Mouse (Mus musculus) frontal cortex, postnatal 25 days (tissue): ENCODE data around the gene Nme6.

Source experiments
- DNase-seq, 2 experiments: peaks; one replicate each; pipeline ENCODE4 v3.0.0; 2022; ENCODE audit warnings: low spot score in 2 of 2

Nme6 gene

DNA sequence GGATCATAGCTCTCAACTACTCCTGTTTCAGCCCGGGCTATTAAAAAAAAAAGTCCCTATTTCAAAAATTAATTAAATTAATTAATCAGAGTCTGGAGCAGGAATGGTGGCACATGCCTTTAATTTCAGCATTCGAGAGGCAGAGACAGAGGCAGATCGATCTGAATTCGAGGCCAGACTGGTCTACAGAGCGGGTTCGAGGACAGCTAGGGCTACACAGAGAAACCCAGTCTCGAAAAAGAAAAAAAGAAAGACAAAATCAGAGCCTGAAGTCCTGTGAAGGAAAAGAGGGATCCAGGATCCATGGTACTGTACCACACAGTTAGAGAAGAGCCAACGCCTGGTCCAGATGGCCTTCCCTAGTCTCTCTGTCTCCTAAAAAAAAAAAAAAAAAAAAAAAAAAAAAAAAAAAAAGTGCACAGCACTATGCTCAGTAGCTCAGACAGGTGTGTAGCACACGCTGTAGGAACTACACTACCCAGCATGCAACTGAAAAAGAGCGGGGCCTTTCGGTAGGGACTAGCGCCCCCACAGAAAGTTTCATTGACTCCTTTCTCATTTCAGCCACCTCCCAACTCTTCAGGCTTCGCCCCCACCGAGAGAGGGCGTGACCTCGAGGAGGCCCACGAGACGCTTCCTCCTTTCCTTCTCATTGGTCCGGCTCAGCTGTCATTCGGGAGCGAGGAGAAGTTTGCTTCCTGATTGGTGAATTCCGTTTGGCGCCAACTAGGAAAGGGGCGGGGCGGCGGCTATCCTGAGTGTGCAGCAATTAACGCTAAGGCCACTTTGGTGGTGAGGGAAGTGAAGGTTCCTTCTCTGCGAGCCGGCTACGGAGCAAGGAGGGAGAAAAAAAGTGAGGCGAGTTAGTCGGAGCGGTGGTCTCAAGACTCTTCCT lies 42.5 kb downstream of the Nme6 start, which contains the start of gene Cdc25a:
Cdc25a (plus strand) TSS at position 783 of the 895 bp plus-strand sequence.
- peak; percentile 88 to 94 for DNase-seq

DNA sequence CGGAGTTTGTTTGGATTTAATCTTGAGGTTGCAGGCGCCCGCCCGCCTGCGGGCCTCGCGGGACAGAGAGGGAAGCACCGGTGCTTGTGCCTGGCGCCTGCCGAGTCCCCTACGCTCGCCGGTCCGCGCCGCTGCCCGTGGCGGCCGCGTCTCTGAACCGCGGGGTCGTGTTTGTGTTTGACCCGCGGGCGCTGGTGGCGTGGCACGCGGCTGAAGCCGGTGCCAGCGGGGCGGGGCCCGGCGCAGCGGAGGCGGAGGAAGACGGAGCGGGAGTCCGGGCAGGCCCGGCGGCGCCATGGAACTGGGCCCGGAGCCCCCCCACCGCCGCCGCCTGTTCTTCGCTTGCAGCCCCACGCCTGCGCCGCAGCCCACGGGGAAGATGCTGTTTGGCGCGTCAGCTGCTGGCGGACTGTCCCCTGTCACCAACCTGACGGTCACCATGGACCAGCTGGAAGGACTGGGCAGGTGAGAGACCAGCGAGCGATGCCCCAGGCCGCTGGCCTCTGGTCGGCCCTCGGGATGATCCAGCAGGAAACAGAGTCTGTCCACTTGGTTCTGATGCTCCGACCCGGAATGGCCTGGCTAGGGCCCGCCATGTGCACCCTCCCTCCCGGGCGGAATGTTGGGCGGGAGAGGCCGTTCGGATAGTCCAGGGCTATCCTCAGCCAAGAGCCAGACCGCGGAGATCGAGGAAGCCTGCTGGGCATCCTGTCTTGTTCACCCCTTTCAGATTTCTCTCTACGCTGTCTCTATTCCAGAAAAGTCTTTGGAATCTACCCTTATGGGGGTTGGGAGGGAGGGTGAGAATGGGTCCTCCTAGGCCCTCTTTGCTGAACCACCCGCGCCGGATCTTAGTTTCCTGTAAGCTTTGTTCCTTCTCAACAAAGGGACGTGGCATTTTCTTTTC lies 43.4 kb downstream of the Nme6 start:
- peak; percentile 12 to 19 for DNase-seq

DNA sequence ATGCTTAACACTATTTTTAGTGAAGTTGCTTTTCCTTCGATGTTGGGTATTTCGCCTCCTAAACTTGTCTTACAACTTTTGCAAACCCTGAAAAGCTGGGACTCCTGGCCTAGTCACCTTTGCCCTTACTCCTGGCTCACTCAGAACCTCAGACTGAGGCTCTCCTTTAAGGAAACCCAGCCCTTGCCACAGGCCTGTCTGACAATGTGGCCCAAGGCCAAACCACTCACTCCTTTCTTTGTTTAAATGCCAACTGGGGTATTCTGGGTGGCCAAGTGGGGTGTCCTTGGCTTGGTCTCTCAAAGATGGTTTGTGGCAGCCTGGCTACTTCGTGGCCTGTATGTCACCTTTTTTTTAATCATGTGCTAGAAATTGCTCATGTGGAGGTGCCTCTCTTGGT lies 44.2 kb downstream of the Nme6 start:
- no peak for DNase-seq

DNA sequence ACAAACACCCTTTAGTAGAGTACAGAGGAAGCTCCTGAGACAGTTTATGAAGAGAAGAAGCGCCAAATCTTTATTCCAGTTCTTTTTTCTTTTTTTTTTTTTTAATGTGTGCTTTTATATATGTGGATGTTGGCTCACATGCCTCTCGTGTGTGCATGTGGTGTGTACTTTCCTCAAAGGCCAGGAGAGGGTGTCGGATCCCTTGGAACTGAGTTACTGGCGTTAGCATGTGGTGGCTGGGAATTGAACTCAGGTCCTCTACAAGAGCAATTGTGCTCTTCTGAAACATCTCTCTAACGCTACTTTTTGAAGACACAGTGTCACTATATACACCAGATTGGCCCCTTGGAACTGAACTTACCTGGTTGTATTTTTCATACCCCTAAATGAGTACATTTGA lies 45.1 kb downstream of the Nme6 start:
- DNase-seq = no peak

DNA sequence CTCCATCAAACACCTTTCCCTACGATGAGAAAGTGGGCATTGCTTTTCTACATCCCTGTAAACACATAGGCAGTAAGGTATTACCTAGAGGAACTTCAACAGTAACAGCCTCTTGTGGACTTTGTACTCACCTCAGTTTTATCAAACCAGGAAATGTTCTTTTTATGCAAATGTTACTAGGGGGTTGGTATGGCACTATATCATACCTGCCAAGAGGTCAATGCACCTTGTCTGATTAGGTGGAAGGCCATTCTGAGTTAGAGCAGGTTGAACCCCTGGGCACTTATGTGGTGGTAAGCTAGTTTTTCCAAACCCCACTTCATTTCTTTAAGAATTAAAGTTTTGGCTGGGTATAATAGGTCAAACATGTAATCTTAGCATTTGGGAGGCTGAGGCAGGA lies 46.8 kb downstream of the Nme6 start:
- DNase-seq = no peak

DNA sequence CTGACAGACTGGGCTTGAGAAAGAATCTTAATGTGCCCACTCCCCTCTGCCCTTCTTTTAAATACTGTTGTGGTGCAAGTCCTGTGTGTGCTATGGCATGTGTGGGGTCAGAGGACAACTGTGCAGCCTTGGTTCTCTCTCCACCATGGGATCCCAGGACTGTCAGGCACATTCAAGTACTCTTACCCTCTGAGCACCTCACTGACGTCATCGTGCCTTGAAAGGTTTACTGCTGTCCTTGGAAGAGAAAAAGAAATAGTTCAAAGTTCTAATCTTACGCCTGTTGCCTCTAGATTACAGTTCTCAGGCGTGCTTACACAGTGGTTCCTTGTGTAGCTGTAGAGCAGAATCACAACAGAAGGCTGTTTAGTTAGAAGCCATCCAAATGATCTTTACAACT lies 53.7 kb downstream of the Nme6 start:
- no peak for DNase-seq

DNA sequence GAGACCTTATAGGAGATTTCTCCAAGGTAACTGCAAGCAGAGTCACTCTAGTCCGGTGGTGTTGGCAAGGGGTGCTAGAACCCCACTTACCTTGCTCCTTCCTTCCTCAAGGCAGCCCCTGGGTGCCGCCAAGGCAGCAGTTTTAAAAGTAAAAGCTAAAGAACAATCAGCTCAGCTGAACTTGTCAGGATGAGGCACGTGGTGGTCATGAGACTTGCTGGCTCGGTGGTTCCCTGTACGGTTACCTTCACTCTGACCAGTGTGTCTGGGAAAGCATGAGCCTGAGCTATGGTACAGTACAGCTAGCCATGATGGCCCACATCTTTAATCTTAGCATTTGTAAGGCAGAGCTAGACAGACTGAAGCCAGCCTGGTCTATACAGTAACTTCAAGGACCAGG lies 54.8 kb downstream of the Nme6 start:
- no peak for DNase-seq

- no peak for DNase-seq
These were observed 59.0 kb downstream of the Nme6 start for GRCm38 (mm10) chr9:109891501-109891900.
